9 mouse cellular contexts compared by ENCODE assay signal in the genomic region with DNA sequence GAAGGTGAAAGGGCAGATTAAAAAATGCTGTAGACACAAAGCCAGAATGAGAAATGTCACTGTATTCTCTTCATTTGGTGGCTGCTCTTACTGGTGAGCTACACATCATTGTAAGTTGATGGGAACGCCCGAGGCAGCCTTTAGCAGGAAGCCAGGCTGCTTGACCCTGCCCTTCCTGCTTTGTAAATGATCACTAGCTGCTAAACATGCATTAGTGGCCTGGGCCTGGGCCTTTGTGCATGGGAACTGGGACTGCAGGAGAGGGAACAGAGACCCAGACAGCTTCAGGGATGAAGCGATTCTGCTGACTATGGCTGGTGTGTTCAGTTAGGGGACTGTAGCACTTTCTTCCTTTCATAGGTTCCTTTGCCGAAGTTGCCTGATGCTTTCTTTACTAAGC. TPM values are rescaled to one million over a fixed set of nuclear protein-coding genes. Genes with fewer than 3 reads are reported as not detected.
DNase-seq lines count a peak whose midpoint lies in the region; ATAC-seq and TF ChIP-seq lines count a peak whose summit lies in the region.
"Had no signal": no experiment of that assay in that cellular context is flagged by ENCODE, and none has a peak within 500 bp of the region (broad histone marks: within the 10 kb centered on the region; RNA-seq: fewer than 3 reads in every experiment).

No protein-coding gene starts in this region.

- H3K27me3 ChIP-seq in forebrain, embryonic 16.5 days (replicated peaks; ENCODE audit: control insufficient read depth, insufficient read depth, low read length), result no peaks in the 10 kb centered on the region
- no peaks in the 10 kb centered on the region for H3K27me3 ChIP-seq in hindbrain, postnatal 0 days (ENCODE audit: insufficient read depth, low read length)
- no peaks in the 10 kb centered on the region for H3K27me3 ChIP-seq in liver, embryonic 13.5 days

- peak; percentile 19 for DNase-seq in gastrocnemius, postnatal 14 days
- no peak for DNase-seq in gastrocnemius, postnatal 4 days (ENCODE audit: low spot score in 2 of 2)
- peak; percentile 15 for DNase-seq in hindbrain, postnatal 0 days (ENCODE audit: low spot score)
- no peak for DNase-seq in liver, embryonic 13.5 days
- peak; percentile 49 for DNase-seq in neural tube, embryonic 10.5 days (ENCODE audit: extremely low spot score, low spot score)
- DNase-seq in right cerebral cortex, adult 2 months (ENCODE audit: low spot score in 2 of 2), result no peak
- no peak for DNase-seq in c-Kit-positive CD71-positive TER-119-positive erythroid progenitor cells, embryonic 14.5 days (ENCODE audit: low spot score)

- H3K9ac ChIP-seq in forebrain, embryonic 16.5 days (replicated peaks; ENCODE audit: low read depth, low read length), result no peak overlapping the region
- H3K9ac ChIP-seq in hindbrain, postnatal 0 days (replicated peaks; ENCODE audit: low read length), result no peak overlapping the region
- H3K9ac ChIP-seq in liver, embryonic 13.5 days, result no peak overlapping the region

- no peaks in the 10 kb centered on the region for H3K9me3 ChIP-seq in forebrain, embryonic 16.5 days (ENCODE audit: control insufficient read depth, low read length)
- H3K9me3 ChIP-seq in hindbrain, postnatal 0 days (ENCODE audit: low read length), result no peaks in the 10 kb centered on the region
- no peaks in the 10 kb centered on the region for H3K9me3 ChIP-seq in liver, embryonic 13.5 days (replicated peaks)
- H3K9me3 ChIP-seq: G1E had no signal

- H3K27ac ChIP-seq in forebrain, embryonic 16.5 days (ENCODE audit: low read length), result peak overlapping the region; percentile 37; the same call in 1 of the 2 replicates
- H3K27ac ChIP-seq in hindbrain, postnatal 0 days, result peak overlapping the region; percentile 55
- peak overlapping the region; percentile 32; the same call in 1 of the 2 replicates for H3K27ac ChIP-seq in liver, embryonic 13.5 days

- peak; percentile 43 for ATAC-seq in forebrain, embryonic 16.5 days
- ATAC-seq in hindbrain, postnatal 0 days, result peak; percentile 51
- ATAC-seq in liver, embryonic 13.5 days (ENCODE audit: low read depth), result no peak

- intact Hi-C loops in gastrocnemius, postnatal 14 days (cut with DNase I; ENCODE audit: low total_unique reads), result no loop called here

- H3K4me1 ChIP-seq in forebrain, embryonic 16.5 days (replicated peaks; ENCODE audit: control insufficient read depth, insufficient read depth, low read length), result peaks cover 22% of the 10 kb centered on the region
- H3K4me1 ChIP-seq in hindbrain, postnatal 0 days (ENCODE audit: insufficient read depth, low read length), result peaks cover 16% of the 10 kb centered on the region; the same call in 1 of the 2 replicates
- peaks cover 8% of the 10 kb centered on the region; the same call in 1 of the 2 replicates for H3K4me1 ChIP-seq in liver, embryonic 13.5 days (replicated peaks)

- TF ChIP-seq CTCF in hindbrain, postnatal 0 days (IDR thresholded peaks at IDR 0.05; ENCODE audit: low read depth), result no peak

- WGBS in forebrain, embryonic 16.5 days, result 30% methylated on average over 4 of the region's 4 CpGs
- WGBS in hindbrain, postnatal 0 days, result 19% methylated on average over 4 of the region's 4 CpGs
- 47% methylated on average over 4 of the region's 4 CpGs for WGBS in liver, embryonic 13.5 days (ENCODE audit: insufficient replicate concordance)

- no peak overlapping the region for H3K4me2 ChIP-seq in forebrain, embryonic 16.5 days (ENCODE audit: low read length)
- no peak overlapping the region for H3K4me2 ChIP-seq in hindbrain, postnatal 0 days (ENCODE audit: low read depth, low read length)
- H3K4me2 ChIP-seq in liver, embryonic 13.5 days, result no peak overlapping the region

- no peaks in the 10 kb centered on the region for H3K36me3 ChIP-seq in forebrain, embryonic 16.5 days (ENCODE audit: control insufficient read depth, insufficient read depth)
- H3K36me3 ChIP-seq in hindbrain, postnatal 0 days (ENCODE audit: insufficient read depth, low read length), result no peaks in the 10 kb centered on the region
- H3K36me3 ChIP-seq in liver, embryonic 13.5 days, result no peaks in the 10 kb centered on the region
- H3K36me3 ChIP-seq: G1E had no signal

- no peak overlapping the region for H3K4me3 ChIP-seq in forebrain, embryonic 16.5 days (replicated peaks; ENCODE audit: low read length)
- H3K4me3 ChIP-seq in hindbrain, postnatal 0 days (ENCODE audit: low read length), result no peak overlapping the region
- H3K4me3 ChIP-seq in liver, embryonic 13.5 days (replicated peaks), result no peak overlapping the region

RNA-seq across cellular contexts. Expression of a gene that starts 35.6 kb away (rescaled TPM):
- 10 to 100 TPM; 15.8 to 20.3 TPM for total RNA-seq in gastrocnemius, postnatal 14 days (2021)
- 10 to 100 TPM; 37.2 to 40.2 TPM for total RNA-seq in gastrocnemius, postnatal 4 days (2021)
- polyA plus RNA-seq in forebrain, embryonic 16.5 days (2015; fragmentation: Nextera tagmentation; extraction: Ambion mirVana), result 105 and 122 TPM in 2 replicates
- 101 and 103 TPM in 2 replicates for total RNA-seq in hindbrain, postnatal 0 days (2014; rRNA removed)
- polyA plus RNA-seq in hindbrain, postnatal 0 days (2015; fragmentation: Nextera tagmentation; extraction: Ambion mirVana), result 75.1 and 85.7 TPM in 2 replicates
- polyA plus RNA-seq in liver, embryonic 13.5 days (2015; fragmentation: Nextera tagmentation; extraction: Ambion mirVana), result 4.0 and 4.2 TPM in 2 replicates
- polyA plus RNA-seq: G1E had no signal

Comparison
In these comparisons a context has a peak if more than half of its experiments do, and no peak if none do; other contexts are left out.
1. DNase-seq: peak in gastrocnemius, postnatal 14 days (single experiment), hindbrain, postnatal 0 days (single experiment) and neural tube, embryonic 10.5 days (single experiment); none in gastrocnemius, postnatal 4 days (0 of 2), liver, embryonic 13.5 days (single experiment), right cerebral cortex, adult 2 months (0 of 2) and c-Kit-positive CD71-positive TER-119-positive erythroid progenitor cells, embryonic 14.5 days (single experiment).
2. Peak in every context shown above with its lines, with median percentiles within 50 percentile points of each other: H3K27ac ChIP-seq.